Mouse (Mus musculus) left cerebral cortex, adult 2 months (tissue): ENCODE data around the gene Lgr4. TPM values are rescaled to one million over a fixed set of nuclear protein-coding genes. Genes with fewer than 3 reads are reported as not detected.

Experiments used
- DNase-seq, 2 experiments: peaks; one replicate each; pipeline ENCODE4 v3.0.0; 2021 to 2022; ENCODE audit warnings: low spot score in 2 of 2, mixed read lengths in 1 of 2; ENCODE audit errors: extremely low spot score in 1 of 2
- H3K27ac ChIP-seq: fragments of 200-600 bp; 2 replicates; pipeline ENCODE4 v1.8.1; 2022
- H3K4me3 ChIP-seq: fragments of 200-600 bp; 2 replicates; pipeline ENCODE4 v1.8.1; 2022
- CTCF ChIP-seq: fragments of 200-600 bp; IDR thresholded peaks from 2 replicates; pipeline ENCODE4 v1.8.1; 2022; ENCODE audit warnings: antibody characterized with exemption, mild to moderate bottlenecking, moderate library complexity
- intact Hi-C: fragments of 180-260 bp; cut with DNase I; formaldehyde crosslinking; loops from one replicate; pipeline ENCODE4 v1.15.1; 2025
- total RNA-seq, 2 experiments: library from RNA; stranded (reverse); gene quantifications; 2 replicates each; pipeline ENCODE4 v1.2.3; 2021

Lgr4 gene
- total RNA-seq, 2 experiments from 2014 or later: 25.1 to 25.3 TPM

GRCm38 (mm10) chr2:109923031-109923430, 5.6 kb downstream of the Lgr4 start:
- no peak for TF ChIP-seq CTCF
- DNase-seq: no peak
- intact Hi-C loops: no loop called here
- no peak overlapping the region for H3K4me3 ChIP-seq
- H3K27ac ChIP-seq: no peak overlapping the region

DNA sequence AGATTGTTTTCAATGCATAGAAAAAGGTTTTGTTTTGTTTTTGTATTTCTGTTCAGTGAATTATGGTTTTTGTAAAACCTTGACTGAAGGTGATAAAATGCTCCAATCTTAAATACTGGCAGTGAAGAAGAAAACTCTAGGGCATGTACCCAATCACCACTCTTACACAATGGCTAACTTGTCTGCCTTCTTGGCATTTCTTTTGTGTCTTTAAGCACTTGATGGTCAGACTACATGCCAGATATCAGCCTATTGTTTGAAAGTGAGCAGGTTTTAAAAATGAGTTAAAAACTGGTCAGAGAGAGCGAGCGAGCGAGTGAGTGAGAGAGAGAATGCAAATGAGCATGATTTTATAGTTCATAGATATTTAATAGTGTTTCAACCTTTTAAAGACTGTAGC, 6.5 kb downstream of the Lgr4 start:
- H3K4me3 ChIP-seq: no peak overlapping the region
- TF ChIP-seq CTCF: no peak
- H3K27ac ChIP-seq: no peak overlapping the region
- DNase-seq: no peak
- intact Hi-C loops: no loop called here

DNA sequence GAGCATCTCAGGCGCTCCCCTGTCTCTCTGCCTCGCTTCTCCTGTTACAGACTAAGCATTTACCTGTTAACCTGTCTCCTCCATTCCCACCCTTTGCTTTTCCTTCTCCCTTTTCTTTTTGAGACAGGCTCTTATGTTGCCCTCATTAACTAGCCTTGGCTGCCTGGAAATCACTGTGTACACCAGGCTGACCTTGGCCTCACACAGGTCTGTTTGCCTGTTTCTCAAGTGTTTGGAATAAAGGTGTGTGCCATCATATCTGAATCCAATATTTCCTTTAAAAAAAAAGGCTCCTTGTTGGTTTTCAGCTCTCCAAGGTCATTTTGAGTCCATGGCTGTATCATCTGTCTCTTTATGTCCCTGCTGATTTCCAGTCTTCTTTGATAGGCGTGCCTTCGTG, 9.5 kb downstream of the Lgr4 start:
- no peak for DNase-seq
- no peak overlapping the region for H3K4me3 ChIP-seq
- intact Hi-C loops: no loop called here
- no peak overlapping the region for H3K27ac ChIP-seq
- TF ChIP-seq CTCF: no peak

DNA sequence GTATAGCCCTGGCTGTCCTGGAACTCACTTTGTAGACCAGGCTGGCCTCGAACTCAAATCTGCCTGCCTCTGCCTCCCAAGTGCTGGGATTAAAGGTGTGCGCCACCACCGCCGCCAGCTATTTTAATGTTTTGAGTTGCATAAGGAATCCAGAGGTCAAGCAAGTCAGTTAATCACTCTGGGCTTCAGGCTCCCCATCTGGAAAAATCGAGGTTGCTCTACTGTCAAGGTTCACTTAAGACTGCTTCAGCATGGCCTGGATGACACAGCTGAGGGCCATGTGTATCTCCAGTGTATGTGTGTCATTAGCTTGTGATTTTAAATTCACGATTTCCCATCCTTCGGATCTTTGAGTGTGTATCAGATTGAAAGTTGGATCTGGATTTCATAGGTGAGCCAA, 10.0 kb downstream of the Lgr4 start:
- no peak overlapping the region for H3K27ac ChIP-seq
- DNase-seq: no peak
- intact Hi-C loops: no loop called here
- H3K4me3 ChIP-seq: no peak overlapping the region
- no peak for TF ChIP-seq CTCF

DNA sequence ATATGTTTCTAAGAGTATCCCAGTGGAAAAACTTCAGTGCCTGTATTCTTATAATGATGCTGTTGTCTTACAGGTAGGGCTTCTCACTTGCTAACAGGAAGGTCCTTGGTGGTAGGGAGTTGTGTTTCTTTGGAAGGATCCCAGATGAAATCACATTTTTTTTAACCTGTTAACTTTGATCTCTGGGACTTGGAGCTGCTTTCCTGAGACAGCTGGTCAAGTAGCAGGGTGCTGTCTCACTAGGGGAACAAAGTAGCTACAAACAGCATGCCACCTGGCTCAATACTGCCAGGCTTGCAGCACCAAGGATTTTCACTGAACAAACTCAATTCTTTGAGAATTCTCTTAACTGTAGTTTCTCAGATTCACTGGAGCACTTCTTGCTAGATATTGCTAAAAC, 10.4 kb downstream of the Lgr4 start:
- Histone ChIP-seq H3K27ac (no peak overlapping the region), H3K4me3 (no peak overlapping the region)
- TF ChIP-seq CTCF: no peak
- DNase-seq: no peak
- intact Hi-C loops: no loop called here

- TF ChIP-seq CTCF: no peak
- DNase-seq: no peak
- no peak overlapping the region for H3K4me3 ChIP-seq
- intact Hi-C loops: no loop called here
- H3K27ac ChIP-seq: no peak overlapping the region
Measured at GRCm38 (mm10) chr2:109928791-109929190, 11.3 kb downstream of the Lgr4 start.

DNA sequence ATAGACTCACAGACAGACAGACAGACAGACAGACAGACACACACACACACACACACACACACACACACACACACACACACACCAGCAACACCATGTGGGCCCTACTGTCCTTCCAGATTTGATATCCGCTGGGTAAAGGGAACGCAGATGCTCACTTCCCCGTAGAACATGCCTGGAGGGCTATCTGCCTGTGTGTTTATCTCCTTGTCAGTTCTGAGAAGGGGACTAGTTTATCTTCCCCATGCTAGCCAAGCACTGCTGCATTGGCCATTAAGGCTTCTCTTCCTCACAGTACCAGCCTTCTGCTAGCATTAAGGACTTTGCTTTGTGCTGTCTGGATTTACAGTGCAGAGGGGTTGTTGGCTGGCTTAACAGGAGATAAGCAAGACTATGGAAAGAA, 11.8 kb downstream of the Lgr4 start:
- Histone ChIP-seq H3K4me3 (no peak overlapping the region), H3K27ac (no peak overlapping the region)
- no peak for TF ChIP-seq CTCF
- intact Hi-C loops: no loop called here
- DNase-seq: no peak

DNA sequence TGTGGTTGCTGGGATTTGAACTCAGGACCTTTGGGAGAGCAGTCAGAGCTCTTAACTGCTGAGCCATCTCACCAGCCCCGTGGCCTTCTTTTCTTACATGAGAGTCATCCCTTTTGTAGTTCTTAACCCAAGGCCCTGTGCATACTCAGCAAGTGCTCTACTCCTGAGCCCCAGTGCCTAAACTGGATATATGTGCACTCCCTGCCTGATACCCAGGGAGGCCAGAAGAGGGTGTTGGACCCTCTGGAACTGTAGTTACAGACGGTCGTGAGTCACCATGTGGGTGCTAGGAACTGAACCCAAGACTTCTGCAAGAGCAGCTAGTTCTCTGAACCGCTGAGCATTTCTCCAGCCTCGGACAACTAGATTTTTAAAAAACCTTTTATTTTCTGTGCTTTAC, 12.9 kb downstream of the Lgr4 start:
- intact Hi-C loops: no loop called here
- Histone ChIP-seq H3K27ac (no peak overlapping the region), H3K4me3 (no peak overlapping the region)
- no peak for DNase-seq
- no peak for TF ChIP-seq CTCF

DNA sequence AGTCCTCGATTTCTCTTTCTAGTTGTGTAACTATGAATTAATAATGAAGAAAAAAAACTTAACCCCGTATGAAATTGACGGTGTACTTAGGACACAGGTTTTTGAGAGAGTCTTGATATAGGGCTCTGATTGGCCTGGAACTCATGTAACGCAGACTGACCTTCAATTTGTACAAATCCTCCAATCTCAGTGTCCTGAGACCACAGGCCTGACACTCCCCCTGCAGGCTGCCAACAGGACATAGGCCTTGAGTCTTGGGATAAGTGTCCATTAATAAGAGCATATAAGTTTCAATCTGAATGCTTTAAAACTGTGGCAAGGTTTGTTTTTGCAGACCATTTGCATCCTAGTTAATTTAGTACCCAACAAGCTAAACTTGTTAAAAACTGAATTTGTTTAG, 13.3 kb downstream of the Lgr4 start:
- DNase-seq: no peak
- no peak overlapping the region for H3K27ac ChIP-seq
- TF ChIP-seq CTCF: no peak; the same call in 1 of the 2 replicates
- intact Hi-C loops: no loop called here
- no peak overlapping the region for H3K4me3 ChIP-seq

DNA sequence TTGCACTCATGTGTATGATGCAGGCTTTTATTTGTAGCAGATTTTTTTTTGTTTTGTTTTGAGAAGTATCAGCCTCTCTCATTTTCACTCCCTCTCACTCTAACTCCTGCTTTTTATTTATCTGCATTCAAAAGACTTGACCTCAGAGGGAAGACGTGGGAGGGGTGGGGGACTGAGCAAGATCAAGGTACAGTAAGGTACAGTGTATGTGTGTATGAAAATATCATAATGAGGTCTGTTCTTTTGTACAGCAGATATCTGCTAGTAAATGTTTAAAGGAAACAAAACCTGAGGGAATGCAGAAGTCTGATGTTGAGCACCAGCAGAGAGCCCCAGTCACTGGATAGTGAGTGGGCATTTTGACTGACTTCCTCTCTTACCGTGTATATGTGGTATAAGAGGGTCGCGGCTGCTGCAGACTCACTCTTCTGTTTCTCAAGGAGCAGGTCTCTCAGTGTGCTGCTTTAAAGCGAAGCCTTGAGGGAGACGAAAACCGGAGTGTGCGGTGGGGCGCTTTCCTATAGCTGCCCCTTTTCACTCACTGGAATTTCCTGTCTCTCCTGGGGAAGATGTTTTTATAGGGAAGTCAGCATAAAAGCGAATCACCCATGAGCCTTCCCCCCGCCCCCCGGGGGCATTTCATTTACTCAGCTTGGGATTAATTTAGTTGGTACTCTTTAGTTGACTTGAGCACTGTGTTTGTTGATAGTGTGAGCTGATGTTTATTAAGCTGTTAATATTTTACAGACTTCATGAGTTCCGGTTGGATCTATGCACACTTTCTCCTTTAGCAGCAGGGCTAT, 14.7 kb downstream of the Lgr4 start:
- no peak for DNase-seq
- TF ChIP-seq CTCF: no peak
- Histone ChIP-seq H3K4me3 (no peak overlapping the region), H3K27ac (no peak overlapping the region)
- intact Hi-C loops: no loop called here

DNA sequence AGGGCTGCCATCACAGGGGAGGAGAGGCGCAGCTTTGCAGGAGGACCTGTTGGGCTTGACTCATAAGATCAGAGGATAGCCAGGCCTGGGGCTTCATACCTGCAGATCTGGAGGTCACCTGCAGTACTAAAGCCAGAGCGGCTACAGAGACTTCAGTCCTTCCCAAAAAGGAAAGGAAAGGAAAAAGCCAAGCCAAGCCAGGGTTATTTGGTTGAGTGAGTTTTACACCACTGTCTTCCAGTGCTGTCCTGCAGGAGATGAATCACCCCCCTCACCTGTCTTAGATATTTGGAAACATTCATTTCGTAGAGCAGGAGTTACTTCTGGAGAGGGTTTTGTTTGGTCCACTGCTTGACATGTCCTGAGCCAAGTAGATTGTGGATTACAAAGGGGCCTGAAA, 15.7 kb downstream of the Lgr4 start:
- no peak for TF ChIP-seq CTCF
- no peak overlapping the region for H3K4me3 ChIP-seq
- DNase-seq: no peak
- no peak overlapping the region for H3K27ac ChIP-seq
- intact Hi-C loops: no loop called here

DNA sequence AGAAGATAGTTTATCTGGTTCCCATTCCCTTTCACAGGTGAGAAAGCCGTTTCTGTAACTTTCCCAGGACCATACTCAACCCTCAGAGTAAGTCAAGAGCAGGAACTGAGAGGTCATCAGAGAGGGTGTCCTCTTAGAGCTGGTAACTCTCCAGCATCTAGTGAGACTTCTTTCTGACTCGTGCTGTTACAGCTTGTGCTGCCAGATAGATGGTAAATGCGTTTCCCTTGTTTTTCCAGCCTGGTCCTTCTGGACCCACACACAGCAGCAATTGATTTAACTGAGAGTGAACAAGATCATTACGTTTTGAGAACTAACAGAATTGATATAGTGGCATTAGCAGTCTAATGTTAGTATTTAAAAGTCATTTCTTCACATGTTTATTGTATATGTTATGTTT, 16.6 kb downstream of the Lgr4 start:
- no peak overlapping the region for H3K27ac ChIP-seq
- intact Hi-C loops: no loop called here
- H3K4me3 ChIP-seq: no peak overlapping the region
- DNase-seq: no peak
- TF ChIP-seq CTCF: no peak

GRCm38 (mm10) chr2:109935194-109935593, 17.7 kb downstream of the Lgr4 start:
- TF ChIP-seq CTCF: no peak
- Histone ChIP-seq H3K4me3 (no peak overlapping the region), H3K27ac (no peak overlapping the region)
- no peak for DNase-seq
- intact Hi-C loops: no loop called here
